Mouse (Mus musculus) heart, embryonic 11.5 days (tissue): ENCODE measurements around the gene Spata31d1b. TPM values are rescaled to one million over a fixed set of nuclear protein-coding genes. Genes with fewer than 3 reads are reported as not detected.

Experiments
- ATAC-seq: fragments of 200-750 bp; cut with Nextera tagmentation; replicated peaks from 2 replicates; pipeline ENCODE4 v1.8.0; 2017; ENCODE audit warnings: moderate library complexity; ENCODE audit not compliant: insufficient number of reproducible peaks, low FRiP score, low TSS enrichment
- H3K27ac ChIP-seq: fragments of 300-500 bp; sonication (generic); 2 replicates; pipeline ENCODE4 v1.5.1; 2014; ENCODE audit warnings: mild to moderate bottlenecking, low read depth, low read length
- H3K27me3 ChIP-seq: fragments of 300-500 bp; sonication (generic); 2 replicates; pipeline ENCODE4 v1.6.1; 2014; ENCODE audit warnings: mild to moderate bottlenecking, low read length, mixed read lengths; ENCODE audit not compliant: control insufficient read depth, insufficient read depth
- H3K36me3 ChIP-seq: fragments of 300-500 bp; sonication (generic); 2 replicates; pipeline ENCODE4 v1.6.1; 2014; ENCODE audit warnings: mild to moderate bottlenecking, low read length, moderate library complexity, mixed read lengths; ENCODE audit not compliant: control insufficient read depth, insufficient read depth
- H3K4me1 ChIP-seq: fragments of 300-500 bp; sonication (generic); 2 replicates; pipeline ENCODE4 v1.6.1; 2014; ENCODE audit warnings: low read length; ENCODE audit not compliant: control insufficient read depth, insufficient read depth
- H3K4me2 ChIP-seq: fragments of 300-500 bp; sonication (generic); 2 replicates; pipeline ENCODE4 v1.6.1; 2014; ENCODE audit warnings: mild to moderate bottlenecking, moderate library complexity
- H3K4me3 ChIP-seq: fragments of 300-500 bp; sonication (generic); 2 replicates; pipeline ENCODE4 v1.5.1; 2014; ENCODE audit warnings: low read depth, low read length
- H3K9ac ChIP-seq: fragments of 300-500 bp; sonication (generic); 2 replicates; pipeline ENCODE4 v1.6.1; 2014; ENCODE audit warnings: mild to moderate bottlenecking, low read depth, low read length, moderate library complexity
- H3K9me3 ChIP-seq: fragments of 300-500 bp; sonication (generic); replicated peaks from 2 replicates; pipeline ENCODE4 v1.6.1; 2016; ENCODE audit warnings: low read length; ENCODE audit not compliant: control insufficient read depth
- WGBS: fragments of 180-500 bp; shearing (Covaris S2); extraction: QIAGEN DNeasy Blood & Tissue Kit; methylation state at CpG from one replicate; pipeline ENCODE4 v1.1.7; 2014; ENCODE audit not compliant: insufficient replicate concordance; 5-methylcytosine and 5-hydroxymethylcytosine counted together
- polyA plus RNA-seq: library from polyadenylated mRNA; unstranded; fragments of >200 nt; fragmentation: Nextera tagmentation; extraction: Ambion mirVana; gene quantifications from 2 replicates; pipeline ENCODE4 v1.2.1, GENCODE M21; 2014

Gene Spata31d1b
- polyA plus RNA-seq, 1 experiment from 2014 or later: not detected

- 77% methylated on average over 6 of the region's 6 CpGs for WGBS
- ATAC-seq: no peak
- no peak overlapping the region for H3K27ac ChIP-seq
Observed at GRCm38 (mm10) chr13:59745462-59745861, 33.4 kb downstream of the Spata31d1b start.

DNA sequence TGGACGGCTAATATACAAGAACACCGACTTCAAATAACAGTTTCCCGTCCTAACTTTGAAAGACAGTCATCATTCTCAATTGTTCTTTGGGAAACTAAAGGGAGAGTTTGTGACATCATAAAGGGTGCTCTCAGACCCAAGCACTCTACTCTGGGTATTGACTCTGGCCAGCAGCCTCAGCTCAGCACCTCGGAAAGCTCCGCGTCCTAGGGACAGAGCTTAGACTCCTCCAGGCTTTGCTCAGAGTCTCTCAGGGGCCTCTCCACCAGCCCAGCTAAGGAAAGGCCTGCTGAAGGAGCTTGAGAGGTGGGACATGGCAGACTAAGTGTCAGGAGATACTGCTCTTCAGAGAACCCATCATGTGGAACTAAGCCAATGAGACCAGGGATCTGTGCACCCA is 34.1 kb downstream of the Spata31d1b start:
- H3K4me3 ChIP-seq: no peak overlapping the region
- H3K9ac ChIP-seq: no peak overlapping the region
- 0 out of 2 replicates have a peak, but pooled peaks cover 2% of the 10 kb centered on the region for H3K4me1 ChIP-seq
- WGBS: 58% methylated on average over 6 of the region's 6 CpGs
- H3K27ac ChIP-seq: no peak overlapping the region
- H3K9me3 ChIP-seq: no peaks in the 10 kb centered on the region
- H3K36me3 ChIP-seq: no peaks in the 10 kb centered on the region
- H3K27me3 ChIP-seq: no peaks in the 10 kb centered on the region
- no peak overlapping the region for H3K4me2 ChIP-seq
- ATAC-seq: no peak

More at GRCm38 (mm10) chr13:59745462-59745861, 33.4 kb downstream of the Spata31d1b start:
- H3K4me3 ChIP-seq: no peak overlapping the region
- H3K9me3 ChIP-seq: no peaks in the 10 kb centered on the region
- H3K4me2 ChIP-seq: no peak overlapping the region
- no peak overlapping the region for H3K9ac ChIP-seq
- H3K4me1 ChIP-seq: 0 out of 2 replicates have a peak, but pooled peaks cover 2% of the 10 kb centered on the region
- no peaks in the 10 kb centered on the region for H3K36me3 ChIP-seq
- H3K27me3 ChIP-seq: no peaks in the 10 kb centered on the region

- 0 out of 2 replicates have a peak, but pooled peaks cover 2% of the 10 kb centered on the region for H3K4me1 ChIP-seq
- H3K27me3 ChIP-seq: no peaks in the 10 kb centered on the region
- WGBS: 79% methylated on average over 9 of the region's 9 CpGs
- H3K36me3 ChIP-seq: no peaks in the 10 kb centered on the region
- H3K4me3 ChIP-seq: no peak within 1 kb of the TSS
- H3K9me3 ChIP-seq: no peaks in the 10 kb centered on the region
- H3K9ac ChIP-seq: no peak within 1 kb of the TSS
- H3K27ac ChIP-seq: no peak within 1 kb of the TSS
- no peak within 1 kb of the TSS for H3K4me2 ChIP-seq
- no peak for ATAC-seq
Observed at GRCm38 (mm10) chr13:59746711-59747110, 34.6 kb downstream of the Spata31d1b start, which contains the start of gene 1700014D04Rik. Gene 1700014D04Rik, minus strand, starts transcription at chr13:59746752.

GRCm38 (mm10) chr13:59750310-59750709 is 38.2 kb downstream of the Spata31d1b start:
- ATAC-seq: no peak
- Histone ChIP-seq H3K27me3 (no peaks in the 10 kb centered on the region), H3K9ac (no peak overlapping the region), H3K4me3 (no peak overlapping the region), H3K27ac (no peak overlapping the region), H3K36me3 (peaks cover 5% of the 10 kb centered on the region; the same call in 1 of the 2 replicates), H3K9me3 (no peaks in the 10 kb centered on the region), H3K4me2 (no peak overlapping the region), H3K4me1 (0 out of 2 replicates have a peak, but pooled peaks cover 2% of the 10 kb centered on the region)
- 65% methylated on average over 12 of the region's 12 CpGs for WGBS

DNA sequence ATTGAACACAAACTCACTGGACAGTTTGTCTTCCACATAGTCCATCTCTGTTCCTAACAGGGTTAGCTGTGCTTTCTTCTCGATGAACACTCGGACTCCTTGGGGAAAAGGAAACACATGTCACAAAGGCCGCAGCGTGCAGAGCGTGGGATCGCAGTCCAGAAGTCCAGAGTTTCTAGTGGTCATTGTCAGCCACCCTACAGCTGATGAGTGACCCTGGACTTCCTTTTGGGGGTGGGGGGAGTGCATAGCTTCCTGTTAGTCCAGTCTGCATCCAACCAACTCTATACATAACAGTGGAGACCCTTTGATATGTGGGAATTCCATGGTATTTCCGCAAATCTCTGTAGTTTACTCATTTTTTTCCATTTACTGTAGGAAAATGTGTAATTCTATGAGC is 44.8 kb downstream of the Spata31d1b start:
- no peaks in the 10 kb centered on the region for H3K9me3 ChIP-seq
- H3K9ac ChIP-seq: no peak overlapping the region
- H3K4me2 ChIP-seq: no peak overlapping the region
- H3K4me3 ChIP-seq: no peak overlapping the region
- ATAC-seq: no peak
- peaks cover 25% of the 10 kb centered on the region for H3K36me3 ChIP-seq
- 0 out of 2 replicates have a peak, but pooled peaks cover 2% of the 10 kb centered on the region for H3K4me1 ChIP-seq
- 72% methylated on average over 7 of the region's 7 CpGs for WGBS
- H3K27me3 ChIP-seq: no peaks in the 10 kb centered on the region
- H3K27ac ChIP-seq: no peak overlapping the region

DNA sequence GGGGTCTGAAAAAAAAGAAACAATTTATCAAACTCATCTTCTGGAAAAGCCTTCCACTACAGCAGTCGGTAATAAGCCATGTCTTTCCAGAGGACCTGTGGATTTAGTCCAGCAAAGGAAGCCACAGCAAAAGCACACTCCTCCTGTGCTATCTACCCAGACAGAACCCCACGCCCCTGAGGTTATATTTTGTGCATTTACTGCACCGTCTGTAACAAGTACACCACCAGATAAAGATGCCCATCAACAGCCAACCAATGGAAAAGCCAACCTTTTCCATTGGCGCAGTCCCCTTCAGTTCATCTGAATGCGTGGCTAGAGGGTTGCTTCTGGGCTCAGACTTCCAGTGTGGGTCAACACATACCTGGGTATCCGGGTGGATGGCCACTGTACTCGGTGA is 50.7 kb downstream of the Spata31d1b start:
- H3K4me3 ChIP-seq: no peak overlapping the region
- 87% methylated on average over 7 of the region's 7 CpGs for WGBS
- no peaks in the 10 kb centered on the region for H3K27me3 ChIP-seq
- H3K36me3 ChIP-seq: peaks cover 17% of the 10 kb centered on the region
- no peak for ATAC-seq
- no peak overlapping the region for H3K4me2 ChIP-seq
- peaks cover 23% of the 10 kb centered on the region for H3K4me1 ChIP-seq
- H3K9ac ChIP-seq: no peak overlapping the region
- H3K9me3 ChIP-seq: no peaks in the 10 kb centered on the region
- H3K27ac ChIP-seq: no peak overlapping the region

DNA sequence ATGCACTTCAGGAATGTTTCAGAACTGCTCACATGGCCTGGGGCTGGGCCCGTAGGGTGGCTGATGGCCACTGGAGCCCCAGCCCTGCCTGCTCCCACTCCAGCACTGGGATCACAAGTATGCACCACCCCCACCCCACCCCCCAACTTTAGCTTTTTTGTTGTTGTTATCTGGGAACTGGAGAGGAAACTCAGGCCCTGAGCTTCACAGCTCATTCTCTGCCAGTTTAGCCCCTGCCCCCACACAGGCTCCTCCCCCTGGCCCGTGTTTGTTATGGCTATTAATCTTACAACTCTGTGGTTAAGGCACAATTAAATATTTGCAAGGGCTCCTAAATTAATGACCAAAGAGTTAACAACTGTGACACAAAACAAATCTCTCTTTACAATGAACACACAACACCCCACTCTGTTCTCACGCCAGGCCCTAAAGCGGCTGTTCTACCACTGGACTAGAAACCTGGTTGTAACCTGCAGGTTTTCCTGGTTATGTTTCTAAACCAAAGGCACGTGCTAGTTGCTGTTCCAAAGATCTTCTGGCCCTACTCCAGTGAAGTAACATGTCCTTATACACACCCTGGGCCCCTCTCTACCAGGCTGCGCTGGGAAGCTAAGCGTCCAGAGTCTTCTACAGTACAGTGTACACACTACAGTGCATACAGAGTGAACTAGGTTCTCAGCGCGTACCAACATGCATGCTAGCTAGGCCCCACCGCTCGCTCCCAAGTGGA is 54.9 kb downstream of the Spata31d1b start:
- H3K9me3 ChIP-seq: no peaks in the 10 kb centered on the region
- no peaks in the 10 kb centered on the region for H3K27me3 ChIP-seq
- H3K4me1 ChIP-seq: peaks cover 38% of the 10 kb centered on the region
- H3K36me3 ChIP-seq: no peaks in the 10 kb centered on the region
- peak overlapping the region; percentile 50; the same call in 1 of the 2 replicates for H3K9ac ChIP-seq
- ATAC-seq: no peak
- peak overlapping the region; percentile 80 for H3K4me2 ChIP-seq
- peak overlapping the region; percentile 31 for H3K27ac ChIP-seq
- WGBS: 64% methylated on average over 11 of the region's 11 CpGs
- H3K4me3 ChIP-seq: peak overlapping the region; percentile 25

- H3K4me2 ChIP-seq: peak overlapping the region; percentile 80
- H3K27ac ChIP-seq: no peak overlapping the region
- no peaks in the 10 kb centered on the region for H3K9me3 ChIP-seq
- no peaks in the 10 kb centered on the region for H3K27me3 ChIP-seq
- 23% methylated on average over 13 of the region's 13 CpGs for WGBS
- H3K4me3 ChIP-seq: peak overlapping the region; percentile 86
- peaks cover 39% of the 10 kb centered on the region for H3K4me1 ChIP-seq
- no peaks in the 10 kb centered on the region for H3K36me3 ChIP-seq
- peak overlapping the region; percentile 95 for H3K9ac ChIP-seq
- no peak for ATAC-seq
Observed at GRCm38 (mm10) chr13:59768531-59768930, 56.4 kb downstream of the Spata31d1b start.
